Mouse (Mus musculus) layer of hippocampus, adult 18-20 months (tissue): ENCODE measurements around the gene Olfml1. TPM values are rescaled to one million over a fixed set of nuclear protein-coding genes. Genes with fewer than 3 reads are reported as not detected.

Experiments used
- DNase-seq, 2 experiments: peaks; one replicate each; pipeline ENCODE4 v3.0.0; 2022; ENCODE audit warnings: low spot score in 2 of 2
- long read RNA-seq: library from polyadenylated mRNA; stranded (forward); transcript quantifications from one replicate; pipeline ENCODE4 v2.0.0, GENCODE M21; 2021
- total RNA-seq, 2 experiments: library from RNA; stranded (reverse); gene quantifications; 2 replicates each; pipeline ENCODE4 v1.2.3; 2021

Gene Olfml1
- total RNA-seq: 10 to 100 TPM; 15.6 to 18.5 TPM
- long read RNA-seq, transcript Olfml1-201 (3 exons, 1,685 nt): major isoform, 27 of 30 reads
- long read RNA-seq, partial matches to known transcripts: 0 of 30 reads
- long read RNA-seq, other reads (novel, unspliced or antisense): 3 of 30 reads

DNA sequence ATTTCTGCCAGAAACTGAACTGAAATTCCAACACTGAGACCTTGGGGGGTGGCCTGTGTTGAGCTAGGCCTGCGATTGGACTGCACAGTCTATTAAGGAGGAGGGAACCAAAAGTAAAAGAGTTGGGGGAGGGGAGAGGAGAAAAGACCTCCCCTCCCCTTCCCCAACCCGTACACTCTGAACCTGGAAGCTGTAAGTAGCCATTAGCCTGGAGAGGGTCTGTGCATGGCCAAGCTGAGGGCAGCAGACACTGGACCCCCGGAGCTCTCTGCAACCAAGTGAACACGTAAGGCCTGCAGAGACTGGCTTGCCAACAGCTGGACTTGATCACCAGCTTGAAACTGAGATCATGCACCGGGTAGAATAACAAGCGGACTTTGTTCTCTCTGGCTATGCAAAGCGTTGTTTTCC lies at the start of gene Olfml1:
Olfml1 (plus strand) TSS at position 186 of the 411 bp plus-strand sequence.
- peak; percentile 1 to 29 for DNase-seq

DNA sequence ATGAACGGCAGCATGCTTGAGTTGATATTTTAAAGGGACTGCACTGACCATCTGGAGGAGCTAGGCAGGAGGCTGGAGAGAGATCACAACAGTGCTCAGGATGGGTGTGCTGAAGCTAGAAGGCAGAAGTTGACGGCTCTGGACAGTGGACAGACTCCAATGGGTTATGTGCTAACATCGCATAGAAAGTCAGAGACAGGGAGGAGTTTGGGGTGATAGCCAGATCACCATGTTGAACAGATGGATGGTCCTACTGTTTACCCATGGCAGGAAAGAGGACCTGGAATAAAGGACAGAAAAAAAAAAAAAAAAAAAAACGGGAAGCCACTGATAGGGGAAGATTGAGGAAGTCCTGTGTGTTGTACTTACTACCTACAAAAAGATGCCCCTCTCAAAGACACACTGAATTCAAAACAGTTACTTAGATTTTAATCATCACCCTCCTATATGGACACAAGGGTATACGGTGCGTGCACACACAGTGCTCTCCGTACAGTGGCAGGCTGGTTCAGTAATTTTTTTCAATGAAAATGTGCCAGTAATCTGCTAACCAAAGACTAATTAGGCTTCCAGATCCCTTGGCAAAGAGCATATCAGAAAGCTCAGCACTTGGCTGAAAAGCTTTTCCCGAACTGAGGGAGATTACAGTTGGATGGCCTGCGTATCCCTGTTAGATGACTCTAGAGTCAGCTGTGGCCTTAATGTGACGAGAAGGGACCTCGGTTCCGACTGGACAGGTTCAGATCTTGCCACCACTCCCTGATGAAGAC lies 47.8 kb upstream of the Olfml1 start:
- DNase-seq: no peak

DNA sequence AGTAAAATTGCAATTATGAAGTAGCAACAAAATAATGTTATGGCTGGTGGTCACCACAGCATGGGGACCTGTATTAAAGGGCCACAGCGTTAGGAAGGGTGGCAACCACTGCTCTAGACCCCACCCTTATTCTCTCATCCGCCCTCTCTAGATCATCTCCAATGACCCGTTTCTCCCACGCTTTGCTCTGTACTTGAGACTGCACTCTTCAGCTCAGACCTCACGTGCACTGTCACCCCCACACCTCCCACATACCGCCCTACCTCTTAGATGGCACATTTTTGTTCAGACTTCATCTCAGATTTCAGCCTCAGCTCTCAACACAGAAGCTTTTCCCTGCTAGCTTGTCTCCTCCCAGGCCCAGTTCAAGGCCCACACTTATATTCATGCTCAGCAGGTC lies 45.8 kb upstream of the Olfml1 start:
- no peak for DNase-seq

DNA sequence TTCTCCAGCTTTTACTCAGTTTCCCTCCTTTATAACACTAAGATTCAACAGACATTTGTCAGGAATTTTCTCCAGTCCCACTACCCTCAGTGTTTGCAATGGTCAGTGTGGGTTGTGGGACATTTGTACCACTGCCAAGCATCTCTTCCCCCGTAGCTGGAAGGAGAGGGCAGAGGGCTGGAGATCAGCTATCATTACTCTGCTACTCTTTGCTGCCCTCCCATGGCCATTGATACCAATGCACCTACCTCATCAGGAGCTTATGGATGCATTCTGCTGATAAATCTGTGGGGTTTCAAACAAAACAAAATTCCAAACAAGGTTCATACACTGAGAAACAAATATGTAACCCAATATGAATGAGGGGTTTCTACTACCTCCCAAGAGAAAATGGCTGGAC lies 40.9 kb upstream of the Olfml1 start:
- DNase-seq: peak; percentile 9 to 74

DNA sequence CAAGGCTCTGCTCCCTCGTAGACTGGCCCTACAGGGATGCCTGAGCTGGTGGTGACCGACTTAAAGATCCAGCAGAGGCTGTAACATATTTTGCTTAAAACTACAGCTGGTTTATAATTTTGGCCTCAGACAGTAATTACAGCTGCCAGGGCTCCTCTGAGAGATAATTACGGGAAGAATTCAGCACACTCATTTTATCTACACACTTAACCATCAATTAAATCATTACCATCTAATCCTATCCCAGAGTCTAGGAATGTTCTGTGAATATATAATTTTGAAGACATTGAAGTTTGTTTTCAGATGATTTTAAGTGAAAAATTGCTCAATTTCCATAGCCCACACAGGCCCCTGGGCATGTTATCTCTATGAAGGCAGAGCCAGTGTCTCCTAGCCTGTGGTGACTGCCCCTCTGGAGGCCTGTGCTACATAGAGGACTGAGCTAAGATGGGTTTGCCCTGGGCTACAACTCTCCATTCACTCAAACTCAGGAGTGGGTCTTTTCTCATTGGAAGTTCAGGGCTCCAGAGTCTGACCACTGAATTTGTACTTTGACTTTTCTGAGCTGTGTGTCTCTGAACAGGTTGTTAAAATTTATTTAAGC lies 39.0 kb upstream of the Olfml1 start:
- DNase-seq: no peak

DNA sequence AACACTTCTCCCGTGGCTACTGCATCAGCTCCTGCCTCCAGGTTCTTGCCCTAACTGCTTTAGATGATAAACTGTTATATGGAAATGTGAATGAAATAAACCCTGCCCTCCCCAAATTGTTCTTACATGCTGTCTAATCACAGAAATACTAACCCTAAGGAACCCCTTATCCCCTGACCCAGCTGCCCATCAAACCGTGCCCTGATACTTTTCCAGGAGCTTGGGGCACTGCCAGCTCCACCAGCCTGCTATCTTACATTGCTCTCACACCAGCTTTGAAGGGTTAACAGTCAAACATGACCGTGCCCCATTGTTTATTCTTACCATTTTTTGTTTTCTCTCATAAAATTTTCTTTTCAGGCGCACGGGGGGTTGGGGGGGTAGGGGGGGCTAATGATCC lies 37.9 kb upstream of the Olfml1 start:
- no peak for DNase-seq

DNA sequence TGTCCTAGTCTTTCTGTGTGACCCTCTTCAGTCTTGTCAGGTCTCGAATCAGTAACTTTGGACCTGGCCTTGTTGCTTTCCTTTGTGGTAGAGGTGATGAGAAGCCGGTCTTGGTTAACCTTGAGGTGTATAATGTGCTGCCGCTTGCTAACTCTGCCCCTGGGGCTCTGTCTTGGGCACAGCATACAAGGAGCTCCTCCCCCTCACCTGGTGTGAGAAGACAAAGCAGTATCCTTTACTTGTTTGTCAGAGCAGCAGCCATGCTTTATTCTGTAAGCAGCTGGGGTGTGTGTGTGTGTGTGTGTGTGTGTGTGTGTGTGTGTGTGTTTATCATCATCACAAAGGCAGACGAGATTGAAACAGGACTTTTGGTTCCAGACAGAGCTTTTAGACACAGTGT lies 31.9 kb upstream of the Olfml1 start:
- no peak for DNase-seq

DNA sequence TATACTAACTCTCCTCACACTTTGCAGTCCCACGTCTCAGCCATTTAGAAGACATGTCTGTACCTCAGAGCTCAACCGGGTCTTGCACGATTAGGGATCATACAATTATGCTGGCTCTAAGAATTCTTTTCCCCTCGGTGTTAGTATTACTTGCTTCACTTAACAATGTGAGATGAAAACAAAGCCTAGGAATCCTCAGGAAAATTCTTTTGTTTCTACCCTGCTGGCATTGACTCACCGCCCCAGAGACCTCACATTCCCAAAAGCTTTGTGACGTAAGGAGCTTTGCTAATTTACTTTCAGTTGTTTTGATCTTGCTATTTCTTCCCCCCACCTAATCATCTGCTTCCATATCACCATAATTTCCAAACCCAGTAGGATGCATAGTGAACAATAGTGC lies 30.7 kb upstream of the Olfml1 start:
- DNase-seq: no peak

DNA sequence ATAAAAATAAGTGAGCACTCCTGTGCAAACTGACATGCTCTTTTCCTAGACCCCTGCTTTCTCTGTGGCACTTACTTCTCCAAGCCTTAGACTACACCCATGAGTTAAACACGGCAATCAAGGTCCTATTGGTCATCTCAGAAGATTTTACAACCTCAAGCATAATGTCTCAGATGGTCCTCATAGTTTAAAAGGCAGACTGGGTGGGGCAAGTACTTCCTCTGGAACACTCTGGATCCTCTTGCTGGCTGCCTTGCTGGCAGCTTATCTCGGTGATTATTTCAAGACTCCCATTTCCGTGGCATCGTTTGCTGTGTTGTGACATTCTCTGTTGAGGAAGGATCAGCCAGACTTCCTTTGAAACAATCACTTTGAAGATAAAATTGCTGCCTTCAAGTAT lies 27.2 kb upstream of the Olfml1 start:
- no peak for DNase-seq

DNA sequence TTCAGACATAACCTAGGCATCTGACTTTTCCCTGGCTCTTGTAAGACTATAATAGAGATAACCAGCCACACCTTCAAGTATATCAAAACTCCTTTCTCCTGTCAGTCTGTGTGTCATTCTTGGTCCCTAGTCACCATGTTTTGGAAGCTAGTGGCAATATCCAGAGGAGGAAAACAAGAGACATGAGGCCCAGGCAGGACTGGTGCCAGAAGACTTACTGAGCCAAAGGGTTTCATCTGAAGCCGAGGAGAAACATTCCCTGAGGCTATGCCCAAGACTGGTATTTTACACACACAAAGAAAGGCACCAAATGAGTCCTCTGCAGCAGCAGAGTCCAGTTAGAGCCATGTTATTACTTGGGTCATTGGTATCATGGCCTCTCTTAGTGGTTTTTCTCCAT lies 22.2 kb upstream of the Olfml1 start:
- no peak for DNase-seq

DNA sequence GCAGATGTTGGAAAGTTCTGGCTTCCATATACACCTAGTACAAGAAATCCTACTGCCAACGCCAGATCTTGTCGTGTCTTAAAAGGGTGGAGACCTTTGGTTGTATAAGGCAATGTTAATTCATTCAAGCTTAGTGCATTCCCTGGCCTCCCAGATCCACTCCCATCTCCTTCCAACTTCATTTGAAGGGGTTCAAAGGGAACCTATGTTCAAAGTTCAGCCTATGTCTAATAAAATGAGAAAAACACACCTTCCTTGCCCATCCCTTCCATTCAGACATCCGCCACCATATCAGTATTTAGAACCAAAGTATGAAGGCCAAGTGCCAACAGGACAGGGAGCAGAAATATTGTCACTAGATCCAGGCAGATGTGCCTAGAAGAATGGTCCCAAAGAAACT lies 19.4 kb upstream of the Olfml1 start:
- no peak for DNase-seq

DNA sequence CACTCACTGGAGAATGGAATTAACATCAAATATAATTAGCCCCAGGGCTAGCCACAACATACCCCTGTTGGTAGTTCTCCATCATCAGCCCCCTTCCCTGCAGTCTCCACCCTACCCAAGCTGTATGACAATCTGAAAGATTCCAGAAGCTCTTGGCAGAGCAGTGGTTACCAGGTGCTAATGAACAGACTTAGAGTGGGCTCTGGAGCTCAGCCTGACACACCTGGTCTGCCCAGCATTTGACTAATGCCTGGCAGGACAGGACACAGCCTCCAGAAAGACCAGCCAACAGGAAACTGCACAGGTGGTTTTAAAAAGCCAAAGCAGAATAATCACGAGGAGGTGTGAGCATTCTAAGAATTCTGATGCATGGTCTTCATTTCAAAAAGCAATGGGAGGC lies 13.8 kb upstream of the Olfml1 start:
- DNase-seq: no peak

DNA sequence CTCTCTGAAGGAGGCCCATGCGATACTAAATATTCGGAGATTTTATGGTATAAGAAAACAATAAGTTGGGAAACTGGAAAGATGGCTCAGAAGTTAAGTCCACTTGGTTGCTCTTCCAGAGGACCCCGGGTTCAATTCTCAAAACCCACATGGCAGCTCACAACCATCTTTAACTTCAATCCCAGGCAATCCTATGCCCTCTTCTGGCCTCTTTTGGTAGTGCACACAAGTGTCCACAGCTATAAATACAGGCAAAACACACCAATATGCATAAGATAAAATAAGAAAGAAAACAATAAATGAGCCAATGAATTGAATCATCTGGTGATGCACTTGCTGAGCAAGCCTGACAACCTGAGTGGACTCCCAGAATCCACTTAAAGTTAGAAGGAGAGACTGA lies 11.3 kb upstream of the Olfml1 start:
- DNase-seq: peak in 1 of 2 experiments; percentile 16

DNA sequence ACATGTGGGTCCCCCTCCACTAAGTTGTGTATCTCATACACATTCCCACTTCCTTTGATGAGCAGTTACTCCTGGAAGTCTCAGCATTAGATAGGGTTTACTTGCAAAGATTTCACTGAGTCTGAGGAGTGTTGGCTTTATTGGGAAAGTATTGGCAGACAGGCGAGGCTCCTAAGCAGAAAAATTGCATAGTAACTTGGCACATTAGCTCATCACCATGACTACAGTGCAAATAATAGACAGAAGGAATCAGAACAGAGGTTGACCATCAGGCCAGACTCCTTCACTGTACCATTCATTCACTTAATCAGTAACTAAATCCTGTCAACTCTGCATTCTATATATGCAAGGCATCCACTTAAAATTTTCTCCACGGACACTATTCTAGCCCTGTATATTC lies 6.6 kb upstream of the Olfml1 start:
- no peak for DNase-seq

DNA sequence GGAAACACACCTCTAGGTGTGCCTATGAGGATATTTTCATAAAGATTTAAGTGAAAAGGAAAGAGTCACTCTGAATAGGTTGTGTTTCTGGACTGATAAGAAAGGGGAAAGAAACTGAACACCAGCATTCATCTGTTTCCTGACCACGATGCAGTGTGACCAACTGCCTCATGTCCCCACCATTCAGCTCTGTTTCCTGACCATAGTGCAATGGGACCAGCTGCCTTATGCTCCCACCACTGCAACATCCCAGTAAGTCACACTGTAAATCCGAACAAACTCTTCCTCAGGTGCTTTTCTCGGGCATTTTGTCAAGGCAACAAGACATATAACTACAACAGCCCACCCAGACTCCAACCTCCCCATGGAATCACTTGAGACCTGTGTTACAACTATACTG lies 5.7 kb upstream of the Olfml1 start:
- DNase-seq: no peak

DNA sequence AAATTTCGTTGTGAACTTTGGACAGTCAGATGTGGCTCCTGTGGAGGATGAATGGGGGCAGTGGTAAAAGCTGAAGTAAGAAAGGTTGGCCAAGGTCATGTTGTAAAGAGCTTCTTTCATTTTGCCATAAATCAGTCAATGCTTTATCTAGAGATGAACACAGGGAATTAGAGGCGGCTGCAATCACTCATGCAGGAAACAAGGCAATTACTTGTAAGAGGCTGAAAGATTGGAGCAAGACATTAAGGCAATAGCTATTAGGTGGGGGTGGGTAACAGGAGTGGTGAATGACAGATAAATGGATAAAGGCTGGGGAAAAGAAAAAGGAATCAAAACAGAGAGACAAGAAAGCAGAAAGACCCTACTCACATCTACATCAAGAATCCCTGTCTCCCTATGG lies 3.5 kb upstream of the Olfml1 start:
- DNase-seq: no peak

DNA sequence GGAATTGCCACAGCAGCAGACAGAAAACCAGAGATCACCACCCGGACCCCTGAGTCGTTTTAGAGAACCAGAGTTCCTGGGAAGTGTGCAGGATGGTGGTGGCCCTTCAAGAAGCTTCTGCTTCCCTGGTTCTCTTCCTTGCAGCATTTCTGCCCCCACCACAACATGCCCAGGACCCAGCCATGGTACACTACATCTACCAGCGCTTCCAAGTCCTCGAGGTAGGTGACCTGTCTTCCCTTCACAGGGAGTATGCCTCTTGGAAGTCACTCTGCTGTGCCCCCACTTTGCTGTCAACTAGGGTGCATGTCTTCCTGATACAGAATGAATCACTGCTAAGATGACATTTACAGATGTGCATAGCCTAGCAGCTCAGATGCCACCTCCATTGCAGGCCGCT lies 428 bp downstream of the Olfml1 start:
- DNase-seq: no peak

DNA sequence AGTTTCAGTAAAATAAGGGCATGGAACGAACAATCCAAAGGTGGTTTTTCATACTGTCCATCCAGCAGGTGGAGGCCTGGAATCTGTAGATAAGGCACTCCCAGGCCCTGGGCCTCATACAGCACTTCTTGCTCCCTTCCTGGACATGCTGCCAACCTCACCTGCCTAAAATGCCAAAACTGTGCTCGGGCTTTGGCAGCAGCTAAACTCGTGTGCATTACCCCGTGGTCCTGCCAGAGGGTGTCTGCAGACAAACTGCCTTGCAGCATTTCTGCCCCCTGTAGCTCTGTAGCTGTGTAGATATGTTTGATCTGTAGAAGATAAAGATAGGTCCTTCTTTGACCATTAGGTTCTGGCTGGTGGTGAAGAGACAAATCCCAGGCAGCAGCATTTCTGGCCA lies 1.7 kb downstream of the Olfml1 start:
- DNase-seq: no peak

DNA sequence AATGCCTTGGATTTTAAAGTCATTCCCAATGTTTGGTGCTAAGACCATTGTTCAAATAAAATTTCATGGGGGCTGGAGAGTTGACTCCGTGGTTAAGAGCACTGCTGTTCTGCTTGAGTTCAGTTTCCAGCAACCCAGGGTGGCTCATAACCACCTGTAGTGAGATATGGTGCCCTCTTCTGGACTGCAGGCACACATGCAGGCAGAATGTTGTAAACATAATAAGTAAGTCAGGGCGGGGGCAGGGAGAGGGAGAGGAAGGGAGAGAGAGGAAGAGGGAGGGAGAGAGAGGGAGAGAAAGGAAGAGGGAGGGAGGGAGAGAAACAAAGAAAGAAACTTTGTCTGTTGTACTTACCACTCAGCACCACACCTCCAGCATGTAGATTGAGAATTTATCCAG lies 6.6 kb downstream of the Olfml1 start:
- DNase-seq: no peak

DNA sequence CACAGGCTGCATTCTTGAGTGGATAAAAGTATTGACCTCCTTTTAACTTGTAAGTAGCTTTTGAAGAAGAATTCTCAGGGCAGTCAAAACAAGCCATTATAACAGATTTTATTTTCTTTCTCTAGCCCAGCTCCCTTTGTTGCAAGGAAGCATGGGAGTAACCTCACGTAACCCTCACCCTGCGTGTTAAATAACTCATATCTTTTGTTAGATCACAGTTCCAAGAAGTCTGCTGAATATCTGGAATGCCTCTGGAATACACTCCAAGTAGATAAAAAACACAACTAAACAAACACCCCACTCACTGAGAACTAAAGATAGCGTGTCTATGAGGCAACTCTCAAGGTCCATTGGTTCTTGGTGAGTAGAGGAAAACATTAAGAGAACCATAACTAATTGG lies 7.0 kb downstream of the Olfml1 start:
- DNase-seq: no peak

DNA sequence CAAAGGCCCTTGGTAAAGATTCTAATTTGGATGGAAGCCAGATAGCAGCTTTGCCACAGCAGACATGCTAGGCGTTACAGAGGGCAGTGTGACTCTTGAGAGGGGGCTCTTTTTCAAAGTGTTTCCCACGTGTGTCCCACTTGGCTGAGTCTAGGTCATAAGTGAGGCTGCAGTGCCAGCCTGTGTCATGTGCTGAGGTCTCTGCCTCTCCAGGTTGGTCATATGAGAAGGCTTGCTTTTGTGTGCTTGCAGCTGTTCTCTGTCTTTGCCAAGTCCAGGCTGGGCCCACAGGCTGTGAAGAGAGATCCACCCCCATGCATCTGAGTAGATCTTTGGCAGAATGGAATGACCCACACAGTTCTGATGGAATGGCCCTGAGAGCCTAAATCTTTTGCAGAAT lies 25.4 kb downstream of the Olfml1 start:
- DNase-seq: peak; percentile 13 to 41

DNA sequence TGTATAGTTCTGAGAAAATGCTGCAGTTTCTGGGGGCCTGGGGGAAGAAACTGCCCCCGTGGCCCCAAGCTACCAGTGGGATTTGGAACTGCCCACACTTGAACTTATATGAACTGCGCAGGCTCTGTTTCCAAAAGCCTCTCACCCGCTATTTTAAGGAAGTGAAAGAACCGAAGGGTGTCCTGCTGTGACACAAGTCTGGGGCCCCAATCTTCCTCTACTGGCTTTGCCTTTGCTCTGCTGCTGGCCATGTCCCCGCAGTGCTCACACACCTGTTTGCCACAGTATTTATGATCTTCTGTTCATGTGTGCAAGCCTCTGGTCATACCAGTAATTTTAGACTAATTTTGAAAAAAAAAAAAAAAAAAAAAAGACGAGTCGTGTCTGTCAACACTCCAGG lies 26.7 kb downstream of the Olfml1 start:
- DNase-seq: peak in 1 of 2 experiments; percentile 5

DNA sequence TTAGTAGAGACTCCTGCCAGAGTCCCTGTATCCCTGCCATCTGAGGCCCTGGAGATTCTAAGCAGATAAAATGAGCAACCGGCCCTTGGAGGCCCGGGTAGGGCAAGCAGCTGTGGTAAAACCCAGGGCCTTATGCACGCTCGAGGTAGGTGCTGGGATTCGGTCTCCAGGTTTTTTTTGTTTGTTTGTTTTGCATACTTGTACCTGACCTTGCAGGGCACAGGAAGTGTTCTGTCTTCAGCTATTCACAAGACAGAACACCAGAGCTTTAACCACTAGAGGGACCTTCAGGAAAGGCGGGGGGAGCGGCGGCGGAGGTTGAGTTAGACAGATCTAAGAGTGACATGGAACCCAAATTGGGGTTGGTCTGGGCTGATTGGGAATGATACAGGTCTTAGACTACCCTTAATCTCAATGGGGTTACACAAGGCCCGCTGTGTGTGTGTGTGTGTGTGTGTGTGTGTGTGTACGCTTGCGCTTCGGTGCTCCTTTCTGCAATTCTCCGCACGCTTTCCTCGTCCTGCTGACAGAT lies 27.1 kb downstream of the Olfml1 start:
- DNase-seq: peak in 1 of 2 experiments; percentile 54
